Mouse (Mus musculus) liver, embryonic 16.5 days (tissue): Measurements from ENCODE around the gene Tprn. TPM values are rescaled to one million over a fixed set of nuclear protein-coding genes. Genes with fewer than 3 reads are reported as not detected.

Source experiments
- ATAC-seq: fragments of 200-750 bp; cut with Nextera tagmentation; 2 replicates; pipeline ENCODE4 v1.8.0; 2017; ENCODE audit warnings: low read depth, mild to moderate bottlenecking, moderate number of reproducible peaks, moderate library complexity
- H3K27ac ChIP-seq: fragments of 300-500 bp; sonication (generic); 2 replicates; pipeline ENCODE4 v1.5.1; 2014; ENCODE audit warnings: mild to moderate bottlenecking, low read length
- H3K27me3 ChIP-seq: fragments of 300-500 bp; sonication (generic); 2 replicates; pipeline ENCODE4 v1.6.1; 2014; ENCODE audit warnings: low read depth, low read length, mixed read lengths; ENCODE audit not compliant: control insufficient read depth, insufficient read depth
- H3K36me3 ChIP-seq: fragments of 300-500 bp; sonication (generic); 2 replicates; pipeline ENCODE4 v1.6.1; 2014; ENCODE audit warnings: mild to moderate bottlenecking; ENCODE audit not compliant: control insufficient read depth, insufficient read depth
- H3K4me1 ChIP-seq: fragments of 300-500 bp; sonication (generic); 2 replicates; pipeline ENCODE4 v1.6.1; 2014; ENCODE audit warnings: low read depth, low read length, mixed read lengths; ENCODE audit not compliant: control insufficient read depth
- H3K4me2 ChIP-seq: fragments of 300-500 bp; sonication (generic); 2 replicates; pipeline ENCODE4 v1.6.1; 2014; ENCODE audit warnings: low read depth, low read length, mixed read lengths
- H3K4me3 ChIP-seq: fragments of 300-500 bp; sonication (generic); 2 replicates; pipeline ENCODE4 v1.5.1; 2014; ENCODE audit warnings: low read depth, mild to moderate bottlenecking, low read length
- H3K9ac ChIP-seq: fragments of 300-500 bp; sonication (generic); 2 replicates; pipeline ENCODE4 v1.6.1; 2014; ENCODE audit warnings: low read depth, low read length
- H3K9me3 ChIP-seq: fragments of 300-500 bp; sonication (generic); replicated peaks from 2 replicates; pipeline ENCODE4 v1.6.1; 2016; ENCODE audit warnings: low read length; ENCODE audit not compliant: control insufficient read depth
- WGBS: fragments of 180-500 bp; shearing (Covaris S2); extraction: QIAGEN DNeasy Blood & Tissue Kit; methylation state at CpG from one replicate; pipeline ENCODE4 v1.1.7; 2014; ENCODE audit not compliant: insufficient replicate concordance; 5-methylcytosine and 5-hydroxymethylcytosine counted together
- polyA plus RNA-seq: library from polyadenylated mRNA; unstranded; fragments of >200 nt; fragmentation: Nextera tagmentation; extraction: Ambion mirVana; gene quantifications from 2 replicates; pipeline ENCODE4 v1.2.1, GENCODE M21; 2015

The Tprn gene
- polyA plus RNA-seq, 1 experiment from 2014 or later: 4.7 TPM

DNA sequence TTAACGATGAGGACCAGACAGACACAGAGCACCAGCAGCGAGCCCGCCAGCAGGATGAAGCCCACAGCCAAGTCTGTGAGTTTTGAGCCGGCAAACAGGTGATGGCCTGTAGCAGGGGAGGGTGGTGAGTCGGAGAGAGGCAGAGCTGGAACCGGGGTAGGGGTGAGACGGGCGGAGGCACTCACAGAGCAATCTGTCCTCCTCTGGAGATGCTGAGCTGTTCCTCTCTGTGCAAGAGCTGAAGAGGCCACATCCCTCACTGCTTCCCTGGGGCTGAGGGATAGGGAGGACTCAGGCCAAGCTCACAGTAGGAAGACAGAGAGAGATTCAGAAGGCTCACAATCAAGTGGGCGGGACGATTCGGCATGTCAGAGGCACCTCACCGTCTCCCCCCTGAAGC is 31.4 kb upstream of the Tprn start:
- Histone ChIP-seq H3K36me3 (no peaks in the 10 kb centered on the region), H3K9me3 (no peaks in the 10 kb centered on the region), H3K27ac (no peak overlapping the region), H3K9ac (no peak overlapping the region), H3K4me3 (no peak overlapping the region), H3K27me3 (no peaks in the 10 kb centered on the region; the same call in 1 of the 2 replicates), H3K4me1 (peaks cover 10% of the 10 kb centered on the region), H3K4me2 (no peak overlapping the region)
- ATAC-seq: no peak
- WGBS: 63% methylated on average over 12 of the region's 12 CpGs

DNA sequence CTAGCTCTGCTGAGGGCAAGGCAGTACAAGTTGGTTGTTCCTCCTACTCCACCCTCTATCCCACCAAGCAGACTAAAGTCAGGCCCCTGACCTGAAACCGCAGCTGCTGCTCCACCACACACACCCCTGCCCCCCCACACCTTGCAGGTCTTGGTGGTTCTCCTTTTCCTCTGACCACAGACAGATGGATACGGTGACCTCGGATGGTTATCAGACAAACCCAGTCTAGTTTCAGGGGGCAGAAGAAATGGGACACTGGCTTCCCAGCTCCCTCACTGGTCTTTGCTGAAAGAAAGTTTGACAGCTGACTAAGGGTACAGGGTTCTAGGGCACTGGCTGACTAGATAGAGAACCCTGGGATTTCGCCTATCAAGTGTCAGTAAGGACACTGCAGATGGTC is 29.0 kb upstream of the Tprn start:
- Histone ChIP-seq H3K36me3 (no peaks in the 10 kb centered on the region), H3K27ac (no peak overlapping the region), H3K27me3 (no peaks in the 10 kb centered on the region; the same call in 1 of the 2 replicates), H3K4me3 (no peak overlapping the region), H3K9ac (no peak overlapping the region), H3K4me1 (peaks cover 6% of the 10 kb centered on the region), H3K9me3 (no peaks in the 10 kb centered on the region), H3K4me2 (no peak overlapping the region)
- 7% methylated on average over 4 of the region's 4 CpGs for WGBS
- ATAC-seq: no peak

GRCm38 (mm10) chr2:25234050-25234449 is 28.4 kb upstream of the Tprn start, which contains the start of gene Slc34a3:
Gene Slc34a3 (minus strand): TSS chr2:25234364.
- Histone ChIP-seq H3K36me3 (no peaks in the 10 kb centered on the region), H3K4me2 (no peak within 1 kb of the TSS), H3K27ac (no peak within 1 kb of the TSS), H3K9ac (no peak within 1 kb of the TSS), H3K4me1 (peaks cover under 1% of the 10 kb centered on the region; the same call in 1 of the 2 replicates), H3K4me3 (no peak within 1 kb of the TSS), H3K27me3 (no peaks in the 10 kb centered on the region; the same call in 1 of the 2 replicates), H3K9me3 (no peaks in the 10 kb centered on the region)
- 63% methylated on average over 3 of the region's 3 CpGs for WGBS
- no peak for ATAC-seq

- Histone ChIP-seq H3K4me3 (no peak overlapping the region), H3K9ac (no peak overlapping the region), H3K9me3 (no peaks in the 10 kb centered on the region), H3K27me3 (no peaks in the 10 kb centered on the region; the same call in 1 of the 2 replicates), H3K4me1 (no peaks in the 10 kb centered on the region), H3K4me2 (no peak overlapping the region), H3K27ac (no peak overlapping the region), H3K36me3 (no peaks in the 10 kb centered on the region)
- no peak for ATAC-seq
- WGBS: 38% methylated on average over 5 of the region's 5 CpGs
Observed at GRCm38 (mm10) chr2:25234551-25235220, 27.7 kb upstream of the Tprn start.

DNA sequence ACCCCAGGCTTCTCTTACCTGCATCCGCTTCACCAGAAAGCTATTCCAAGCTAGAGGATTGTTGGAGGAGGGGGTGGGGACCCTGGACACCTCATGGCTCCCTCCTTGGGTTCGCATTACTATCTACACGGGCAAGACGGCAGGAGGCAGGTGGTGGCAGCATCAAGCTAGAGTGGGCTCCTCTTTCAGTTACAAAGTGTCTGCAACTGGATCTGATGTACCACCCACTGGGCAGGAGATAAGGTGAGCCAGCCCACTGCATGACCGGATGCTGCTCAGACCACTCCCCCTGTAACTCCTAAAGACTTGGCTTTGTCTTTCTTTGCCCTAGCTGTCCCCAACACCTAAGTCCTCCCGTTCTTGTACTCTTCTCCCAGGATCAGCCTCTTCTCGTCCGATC is 25.8 kb upstream of the Tprn start, which contains the start of gene Rnf224:
Rnf224 (minus strand) TSS at position 174 of the 400 bp plus-strand sequence.
- H3K27ac ChIP-seq: no peak within 1 kb of the TSS
- H3K4me1 ChIP-seq: peaks cover 10% of the 10 kb centered on the region
- 35% methylated on average over 8 of the region's 8 CpGs for WGBS
- no peak within 1 kb of the TSS for H3K4me3 ChIP-seq
- H3K27me3 ChIP-seq: peaks cover 11% of the 10 kb centered on the region
- ATAC-seq: no peak
- H3K9me3 ChIP-seq: no peaks in the 10 kb centered on the region
- no peak within 1 kb of the TSS for H3K9ac ChIP-seq
- H3K36me3 ChIP-seq: no peaks in the 10 kb centered on the region
- no peak within 1 kb of the TSS for H3K4me2 ChIP-seq

- Histone ChIP-seq H3K4me2 (no peak overlapping the region), H3K4me3 (no peak overlapping the region), H3K9me3 (no peaks in the 10 kb centered on the region), H3K4me1 (peaks cover 19% of the 10 kb centered on the region), H3K27me3 (peaks cover 20% of the 10 kb centered on the region), H3K36me3 (no peaks in the 10 kb centered on the region), H3K27ac (no peak overlapping the region), H3K9ac (no peak overlapping the region)
- 40% methylated on average over 4 of the region's 4 CpGs for WGBS
- no peak for ATAC-seq
Observed at GRCm38 (mm10) chr2:25237522-25237921, 24.9 kb upstream of the Tprn start.

DNA sequence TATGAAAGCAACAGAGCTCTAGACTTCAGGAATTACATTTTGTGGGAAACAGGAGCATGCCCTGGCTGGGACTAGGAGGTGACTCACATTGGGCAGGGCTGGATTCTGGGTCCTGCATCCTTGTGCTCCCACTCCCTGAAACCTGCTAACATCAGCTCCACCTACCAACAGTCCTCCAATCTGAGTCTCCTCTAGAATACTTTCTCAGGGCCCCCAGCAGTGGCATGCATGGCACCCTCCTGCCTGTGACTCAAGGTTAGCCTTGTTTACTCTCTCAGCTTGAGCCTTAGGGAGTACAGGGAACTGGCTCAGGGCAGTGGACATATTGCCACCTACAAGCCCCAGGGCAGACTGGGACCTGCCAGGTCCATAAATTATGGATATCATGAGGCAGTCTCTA is 24.3 kb upstream of the Tprn start:
- H3K4me2 ChIP-seq: no peak overlapping the region
- ATAC-seq: no peak
- no peaks in the 10 kb centered on the region for H3K9me3 ChIP-seq
- no peaks in the 10 kb centered on the region for H3K36me3 ChIP-seq
- no peak overlapping the region for H3K27ac ChIP-seq
- peaks cover 26% of the 10 kb centered on the region for H3K27me3 ChIP-seq
- H3K4me3 ChIP-seq: no peak overlapping the region
- peaks cover 19% of the 10 kb centered on the region for H3K4me1 ChIP-seq
- no peak overlapping the region for H3K9ac ChIP-seq

DNA sequence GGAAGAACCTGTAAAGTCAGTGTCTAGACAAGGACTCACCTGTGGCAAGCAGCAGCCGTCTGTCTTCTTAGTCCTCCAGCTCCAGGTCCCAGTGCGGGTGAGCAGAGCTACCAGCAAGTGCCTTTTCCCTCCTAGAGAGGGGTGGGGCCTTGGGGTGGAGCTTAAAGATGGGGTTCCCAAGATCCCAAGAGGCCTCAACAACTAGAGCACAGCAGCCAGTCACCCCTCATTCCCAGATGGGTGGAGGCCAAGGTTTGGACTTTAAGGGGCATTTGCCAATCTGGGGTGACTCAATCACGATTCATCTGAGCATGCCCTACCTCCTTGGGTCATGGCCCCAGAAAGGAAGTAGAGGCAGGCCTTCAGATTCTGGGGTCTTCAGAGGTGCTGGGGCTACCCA is 22.7 kb upstream of the Tprn start:
- 64% methylated on average over 3 of the region's 3 CpGs for WGBS
- no peak for ATAC-seq
- no peak overlapping the region for H3K4me3 ChIP-seq
- H3K27me3 ChIP-seq: peaks cover 29% of the 10 kb centered on the region
- no peak overlapping the region for H3K9ac ChIP-seq
- H3K9me3 ChIP-seq: no peaks in the 10 kb centered on the region
- no peak overlapping the region for H3K27ac ChIP-seq
- peaks cover 19% of the 10 kb centered on the region for H3K4me1 ChIP-seq
- H3K36me3 ChIP-seq: no peaks in the 10 kb centered on the region
- H3K4me2 ChIP-seq: no peak overlapping the region

DNA sequence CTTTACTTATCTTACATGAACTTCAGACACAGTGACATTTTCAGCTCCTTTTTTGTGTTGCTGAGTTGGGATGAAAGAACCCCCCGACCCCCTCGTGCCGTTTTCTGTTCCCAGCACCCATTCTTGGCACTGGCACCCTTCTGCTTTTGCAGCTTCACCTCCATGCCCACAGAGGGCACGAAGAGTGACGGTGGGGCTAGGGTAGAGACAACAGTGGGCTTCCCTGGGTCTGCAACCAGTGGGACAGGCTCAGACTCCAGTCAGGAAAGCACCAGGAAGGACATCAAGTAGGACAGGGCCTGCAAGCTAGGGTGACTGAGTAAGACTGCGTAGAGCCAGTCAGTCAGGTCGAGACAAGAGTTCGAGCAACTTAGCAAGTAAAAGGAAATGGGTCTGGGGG is 22.1 kb upstream of the Tprn start:
- Histone ChIP-seq H3K4me3 (peak overlapping the region; percentile 56), H3K4me2 (peak overlapping the region; percentile 73), H3K4me1 (peaks cover 19% of the 10 kb centered on the region), H3K36me3 (no peaks in the 10 kb centered on the region), H3K9me3 (no peaks in the 10 kb centered on the region), H3K27me3 (peaks cover 29% of the 10 kb centered on the region), H3K27ac (no peak overlapping the region), H3K9ac (no peak overlapping the region)
- WGBS: 45% methylated on average over 8 of the region's 8 CpGs
- no peak for ATAC-seq
